Mouse (Mus musculus): ENCODE measurements around the gene Stk32c. TPM values are rescaled to one million over a fixed set of nuclear protein-coding genes. Genes with fewer than 3 reads are reported as not detected.

Stk32c gene
- polyA plus RNA-seq, 2 experiments: 0.12 TPM; not detected in 1

GRCm38 (mm10) chr7:139103960-139104381 lies 109.1 kb downstream of the Stk32c start:
- Histone ChIP-seq H3K27me3 (ENCODE audit: control insufficient read depth, insufficient read depth, low read length) (no peaks in the 10 kb centered on the region), H3K4me2 (ENCODE audit: low read depth) (no peak overlapping the region), H3K27ac (no peak overlapping the region), H3K9me3 (ENCODE audit: control insufficient read depth, low read length) (no peaks in the 10 kb centered on the region), H3K9ac (replicated peaks) (no peak overlapping the region), H3K36me3 (replicated peaks; ENCODE audit: control insufficient read depth, insufficient read depth, low read depth) (no peaks in the 10 kb centered on the region), H3K4me3 (ENCODE audit: insufficient read depth in 1 of 2, low read depth in 2 of 2, low read length in 2 of 2) (no peak overlapping the region), H3K4me1 (replicated peaks; ENCODE audit: control insufficient read depth in 2 of 2, insufficient read depth in 2 of 2, low read length in 1 of 2) (no peaks in the 10 kb centered on the region)
- DNase-seq (ENCODE audit: low read depth in 3 of 3, low spot score in 3 of 3) (no peak), ATAC-seq (ENCODE audit: insufficient read depth) (no peak)
- WGBS (ENCODE audit: insufficient replicate concordance): 50% methylated on average over 10 of the region's 10 CpGs
- TF ChIP-seq EP300 (IDR thresholded peaks at IDR 0.05; ENCODE audit: low read depth) (no peak), CTCF (IDR thresholded peaks at IDR 0.05; ENCODE audit: low read depth) (peak; percentile 45)

- Histone ChIP-seq H3K9ac (replicated peaks) (no peak overlapping the region), H3K4me2 (ENCODE audit: low read depth) (no peak overlapping the region), H3K27me3 (ENCODE audit: control insufficient read depth, insufficient read depth, low read length) (no peaks in the 10 kb centered on the region), H3K4me3 (ENCODE audit: insufficient read depth in 1 of 2, low read depth in 2 of 2, low read length in 2 of 2) (no peak overlapping the region), H3K36me3 (replicated peaks; ENCODE audit: control insufficient read depth, insufficient read depth, low read depth) (no peaks in the 10 kb centered on the region), H3K9me3 (ENCODE audit: control insufficient read depth, low read length) (no peaks in the 10 kb centered on the region), H3K4me1 (replicated peaks; ENCODE audit: control insufficient read depth in 2 of 2, insufficient read depth in 2 of 2, low read length in 1 of 2) (no peaks in the 10 kb centered on the region), H3K27ac (no peak overlapping the region)
- WGBS (ENCODE audit: insufficient replicate concordance): 51% methylated on average over 3 of the region's 3 CpGs
- no peak for TF ChIP-seq EP300 (IDR thresholded peaks at IDR 0.05; ENCODE audit: low read depth)
- no peak for TF ChIP-seq CTCF (IDR thresholded peaks at IDR 0.05; ENCODE audit: low read depth)
- ATAC-seq (ENCODE audit: insufficient read depth): no peak
- no peak for DNase-seq (ENCODE audit: low read depth in 3 of 3, low spot score in 3 of 3)
These were observed 111.3 kb downstream of the Stk32c start for GRCm38 (mm10) chr7:139101826-139102225.

GRCm38 (mm10) chr7:139101286-139101804 lies 111.8 kb downstream of the Stk32c start:
- H3K4me1 ChIP-seq (replicated peaks; ENCODE audit: control insufficient read depth in 2 of 2, insufficient read depth in 2 of 2, low read length in 1 of 2): no peaks in the 10 kb centered on the region
- H3K4me2 ChIP-seq (ENCODE audit: low read depth): no peak overlapping the region
- TF ChIP-seq EP300 (IDR thresholded peaks at IDR 0.05; ENCODE audit: low read depth) (no peak), CTCF (IDR thresholded peaks at IDR 0.05; ENCODE audit: low read depth) (no peak)
- no peak for ATAC-seq (ENCODE audit: insufficient read depth)
- no peak overlapping the region for H3K4me3 ChIP-seq (ENCODE audit: insufficient read depth in 1 of 2, low read depth in 2 of 2, low read length in 2 of 2)
- no peak overlapping the region for H3K27ac ChIP-seq
- H3K9me3 ChIP-seq (ENCODE audit: control insufficient read depth, low read length): no peaks in the 10 kb centered on the region
- H3K27me3 ChIP-seq (ENCODE audit: control insufficient read depth, insufficient read depth, low read length): no peaks in the 10 kb centered on the region
- 52% methylated on average over 10 of the region's 10 CpGs for WGBS (ENCODE audit: insufficient replicate concordance)
- H3K36me3 ChIP-seq (replicated peaks; ENCODE audit: control insufficient read depth, insufficient read depth, low read depth): no peaks in the 10 kb centered on the region
- no peak overlapping the region for H3K9ac ChIP-seq (replicated peaks)
- DNase-seq (ENCODE audit: low read depth in 3 of 3, low spot score in 3 of 3): no peak

GRCm38 (mm10) chr7:139100531-139101095 lies 112.5 kb downstream of the Stk32c start:
- no peak for ATAC-seq (ENCODE audit: insufficient read depth)
- no peaks in the 10 kb centered on the region for H3K27me3 ChIP-seq (ENCODE audit: control insufficient read depth, insufficient read depth, low read length)
- TF ChIP-seq CTCF (IDR thresholded peaks at IDR 0.05; ENCODE audit: low read depth): no peak
- no peak for TF ChIP-seq EP300 (IDR thresholded peaks at IDR 0.05; ENCODE audit: low read depth)
- WGBS (ENCODE audit: insufficient replicate concordance): 49% methylated on average over 12 of the region's 12 CpGs
- H3K4me3 ChIP-seq (ENCODE audit: insufficient read depth in 1 of 2, low read depth in 2 of 2, low read length in 2 of 2): no peak overlapping the region
- H3K9me3 ChIP-seq (ENCODE audit: control insufficient read depth, low read length): no peaks in the 10 kb centered on the region
- H3K4me1 ChIP-seq (replicated peaks; ENCODE audit: control insufficient read depth in 2 of 2, insufficient read depth in 2 of 2, low read length in 1 of 2): no peaks in the 10 kb centered on the region
- H3K4me2 ChIP-seq (ENCODE audit: low read depth): no peak overlapping the region
- H3K27ac ChIP-seq: no peak overlapping the region
- no peak for DNase-seq (ENCODE audit: low read depth in 3 of 3, low spot score in 3 of 3)
- H3K36me3 ChIP-seq (replicated peaks; ENCODE audit: control insufficient read depth, insufficient read depth, low read depth): no peaks in the 10 kb centered on the region
- no peak overlapping the region for H3K9ac ChIP-seq (replicated peaks)

GRCm38 (mm10) chr7:139096399-139096798 lies 116.7 kb downstream of the Stk32c start:
- ATAC-seq (ENCODE audit: insufficient read depth): no peak
- H3K4me2 ChIP-seq (ENCODE audit: low read depth): no peak overlapping the region
- H3K4me3 ChIP-seq (ENCODE audit: insufficient read depth in 1 of 2, low read depth in 2 of 2, low read length in 2 of 2): no peak overlapping the region
- H3K36me3 ChIP-seq (replicated peaks; ENCODE audit: control insufficient read depth, insufficient read depth, low read depth): no peaks in the 10 kb centered on the region
- WGBS (ENCODE audit: insufficient replicate concordance): 66% methylated on average over 6 of the region's 6 CpGs
- H3K27me3 ChIP-seq (ENCODE audit: control insufficient read depth, insufficient read depth, low read length): no peaks in the 10 kb centered on the region
- no peak overlapping the region for H3K27ac ChIP-seq
- DNase-seq (ENCODE audit: low read depth in 3 of 3, low spot score in 3 of 3): no peak
- H3K9ac ChIP-seq (replicated peaks): no peak overlapping the region
- H3K4me1 ChIP-seq (replicated peaks; ENCODE audit: control insufficient read depth in 2 of 2, insufficient read depth in 2 of 2, low read length in 1 of 2): no peaks in the 10 kb centered on the region
- no peaks in the 10 kb centered on the region for H3K9me3 ChIP-seq (ENCODE audit: control insufficient read depth, low read length)
- no peak for TF ChIP-seq CTCF (IDR thresholded peaks at IDR 0.05; ENCODE audit: low read depth)
- no peak for TF ChIP-seq EP300 (IDR thresholded peaks at IDR 0.05; ENCODE audit: low read depth)
